Mouse (Mus musculus) 3T3-L1 (cell line): ENCODE results near the gene Ybx3.
A peak's percentile ranks its signal among the peaks of the same experiment; 100 is the strongest.

ENCODE experiments used
- DNase-seq: peaks from one replicate; pipeline ENCODE4 v3.0.0-alpha.2; 2015; ENCODE audit warnings: low read depth, low spot score

The Ybx3 gene

DNA sequence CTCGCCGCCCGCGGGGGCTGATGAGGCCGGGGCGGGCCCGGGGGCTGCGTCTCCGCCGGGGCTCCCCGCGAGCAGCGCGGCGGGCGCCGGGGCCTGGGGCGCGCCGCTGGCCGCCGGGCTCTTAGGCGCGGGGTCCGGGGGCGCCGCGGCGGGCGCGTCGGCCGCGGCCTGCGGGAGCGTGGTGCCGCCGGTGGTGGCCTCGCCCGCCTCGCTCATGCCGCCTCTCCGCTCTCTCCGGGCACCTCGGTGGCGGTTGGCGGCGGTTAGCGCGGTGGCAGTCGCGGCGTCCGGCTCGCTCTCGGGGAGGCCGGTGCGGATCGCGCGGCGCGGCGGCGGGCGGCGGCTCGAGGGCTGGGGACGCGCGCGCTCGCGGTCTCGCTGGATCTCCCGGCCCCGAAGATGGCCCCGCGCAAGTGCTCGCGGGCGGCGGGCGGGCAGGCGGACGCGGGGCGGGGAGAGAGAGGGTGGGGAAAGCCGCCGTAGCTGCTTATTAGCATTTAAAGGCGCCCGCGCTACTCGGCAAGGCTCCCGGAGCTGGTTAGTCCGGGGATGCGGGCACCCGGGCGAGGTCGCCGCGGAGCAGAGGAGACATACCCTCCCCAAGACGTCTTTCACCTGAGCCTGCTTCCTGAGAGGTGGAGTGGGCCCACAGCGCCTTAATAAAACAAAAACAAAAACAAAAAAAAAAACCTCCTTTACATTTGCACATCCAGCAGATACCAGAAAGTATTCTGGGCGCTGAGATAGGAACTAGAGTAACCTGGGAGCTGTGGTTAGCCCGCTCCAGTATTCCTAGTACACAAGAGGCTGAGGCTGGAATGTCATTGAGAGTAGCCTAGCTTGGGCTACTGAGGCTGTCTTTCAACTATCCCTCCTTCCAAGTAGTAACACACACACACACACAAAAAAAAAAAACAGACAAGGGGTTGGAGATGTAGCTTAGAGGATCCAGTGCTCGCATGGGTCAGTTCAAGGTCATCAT lies at the start of gene Ybx3:
Ybx3 (minus strand) TSS at position 437 of the 982 bp plus-strand sequence.
- peak; percentile 75 for DNase-seq

DNA sequence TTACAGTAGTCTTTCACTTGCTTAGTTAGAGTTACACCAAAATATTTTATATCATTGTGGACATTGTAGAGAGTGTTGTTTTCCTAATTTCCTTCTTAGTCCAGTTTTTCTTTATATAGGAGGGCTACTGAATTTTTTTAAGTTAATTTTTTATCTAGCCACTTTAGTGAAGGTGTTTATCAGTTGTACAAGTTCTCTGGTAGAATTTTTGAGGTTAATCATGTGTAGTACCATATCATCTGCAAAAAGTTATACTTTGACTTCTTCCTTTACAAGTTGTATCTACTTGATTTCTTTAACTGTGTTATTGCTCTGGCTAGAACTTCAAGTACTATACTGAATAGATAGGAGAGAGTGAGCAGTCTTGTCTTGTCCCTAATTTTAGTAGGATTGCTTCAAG lies 48.4 kb upstream of the Ybx3 start:
- DNase-seq, result no peak

DNA sequence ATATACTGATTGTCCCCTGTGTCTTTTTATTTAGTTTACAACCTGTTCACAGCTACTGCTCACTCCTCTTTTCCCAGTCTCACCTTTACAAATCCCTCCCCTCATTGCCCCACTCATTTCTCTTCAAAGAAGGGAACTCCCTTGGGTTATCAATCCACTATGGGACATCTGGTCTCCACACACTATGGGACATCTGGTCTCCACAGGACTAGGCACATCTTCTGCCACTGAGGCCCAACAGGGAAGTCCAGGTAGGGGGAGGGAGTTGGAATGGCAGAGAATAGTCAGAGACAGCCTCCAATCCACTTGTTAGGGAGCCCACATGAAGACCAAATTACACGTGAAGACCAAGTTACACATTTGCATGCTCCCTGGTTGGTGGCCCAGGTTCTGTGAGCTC lies 45.8 kb upstream of the Ybx3 start:
- DNase-seq, result no peak

DNA sequence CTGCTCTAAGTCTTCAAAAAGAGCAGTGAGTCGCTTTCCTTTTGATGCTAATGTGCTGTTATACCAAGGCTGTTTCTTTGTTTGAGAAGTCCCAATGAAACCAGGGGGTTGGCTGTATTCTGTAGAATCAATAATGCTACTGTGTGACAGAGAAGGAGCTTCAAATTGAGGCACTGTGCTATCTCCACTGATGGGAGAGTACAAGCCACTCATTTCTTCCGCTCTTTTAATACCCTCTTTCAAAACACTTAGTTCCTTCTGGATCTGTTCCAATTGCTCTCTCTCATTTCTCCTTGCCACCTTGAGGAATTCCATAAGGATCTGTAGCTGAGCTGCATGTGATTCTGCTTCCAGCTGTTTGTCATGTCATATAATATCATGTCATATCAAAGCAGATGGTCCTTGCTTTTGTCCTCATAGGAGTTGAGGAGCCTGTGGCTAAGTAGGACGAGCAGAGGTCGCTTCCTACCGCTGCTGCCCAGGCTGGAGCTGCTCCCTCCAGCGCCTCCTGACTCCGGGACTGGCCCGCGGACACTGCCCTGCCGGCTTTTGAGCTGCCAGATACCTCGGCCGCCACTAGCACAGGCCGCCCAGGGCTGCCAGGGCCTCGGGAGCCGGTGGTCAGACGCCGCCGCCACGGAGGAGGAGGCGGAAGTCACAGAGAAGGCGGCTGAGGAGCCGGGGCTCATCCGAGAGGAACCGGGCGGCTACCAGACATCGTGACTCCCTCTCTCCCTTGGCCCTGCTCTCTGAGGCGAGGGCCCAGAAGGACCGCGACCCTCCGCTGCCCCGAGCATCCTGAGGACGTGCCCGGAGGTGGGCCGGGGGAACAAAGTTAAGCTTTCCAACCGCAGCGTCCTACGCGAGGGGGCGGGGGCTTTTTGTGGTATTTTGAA lies 45.1 kb upstream of the Ybx3 start:
- no peak for DNase-seq

DNA sequence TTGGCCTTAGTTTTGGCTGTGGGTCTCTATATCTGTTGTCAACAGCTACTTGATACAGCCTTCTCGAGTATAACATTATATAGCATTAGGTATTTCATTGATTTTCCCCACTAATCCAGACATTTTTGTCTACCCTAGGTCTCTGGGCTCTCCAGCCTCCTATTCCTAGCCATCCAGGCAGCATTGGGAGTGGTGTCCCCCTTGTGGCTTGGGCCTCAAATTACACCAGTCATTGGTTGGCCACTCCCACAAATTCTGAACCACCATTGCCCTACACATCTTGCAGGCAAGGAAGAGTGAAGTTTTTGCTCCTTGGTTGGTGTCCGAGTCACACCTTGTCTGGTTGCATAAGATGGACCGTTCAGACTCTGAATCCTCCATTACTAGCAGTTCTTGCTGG lies 33.3 kb upstream of the Ybx3 start:
- peak; percentile 74 for DNase-seq

DNA sequence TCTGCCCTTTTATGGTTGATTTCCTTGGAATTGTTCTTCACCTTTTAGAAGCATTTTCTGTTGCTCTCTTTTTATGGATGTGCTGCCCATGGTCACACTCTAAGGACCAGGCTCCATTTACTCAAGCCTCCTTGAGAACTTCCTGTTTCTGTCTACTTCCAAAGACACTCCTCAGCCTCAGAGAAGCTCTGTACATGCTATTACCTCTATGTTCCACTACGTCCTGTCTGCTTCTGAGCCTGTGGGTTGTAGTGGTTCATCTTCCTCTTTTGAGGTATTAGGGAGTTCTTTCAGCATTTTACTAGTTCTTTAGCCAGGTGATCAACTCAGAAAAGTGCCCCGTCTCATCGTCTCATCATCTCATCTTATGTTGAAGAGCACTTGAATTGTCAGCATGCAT lies 31.3 kb upstream of the Ybx3 start:
- no peak for DNase-seq

DNA sequence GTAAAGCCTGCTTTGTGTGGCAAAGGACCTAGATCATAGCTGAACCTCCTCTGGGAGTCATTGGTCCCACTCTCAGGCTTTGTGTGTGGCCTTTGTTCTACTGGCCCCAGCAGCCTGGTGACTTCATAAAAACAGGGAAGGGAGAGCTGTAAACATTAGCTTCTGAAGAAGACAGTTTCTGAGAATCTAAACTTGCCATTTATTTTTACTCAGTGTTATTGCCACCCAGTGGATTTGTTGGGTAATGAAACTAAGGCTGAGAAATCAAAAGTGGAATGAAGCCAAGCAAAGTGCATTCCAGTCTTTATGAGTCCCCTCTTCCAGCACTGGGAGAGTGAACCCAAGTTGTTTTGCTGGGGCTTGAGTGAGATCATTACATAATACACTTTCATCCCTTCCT lies 30.5 kb upstream of the Ybx3 start:
- DNase-seq, result peak; percentile 93

DNA sequence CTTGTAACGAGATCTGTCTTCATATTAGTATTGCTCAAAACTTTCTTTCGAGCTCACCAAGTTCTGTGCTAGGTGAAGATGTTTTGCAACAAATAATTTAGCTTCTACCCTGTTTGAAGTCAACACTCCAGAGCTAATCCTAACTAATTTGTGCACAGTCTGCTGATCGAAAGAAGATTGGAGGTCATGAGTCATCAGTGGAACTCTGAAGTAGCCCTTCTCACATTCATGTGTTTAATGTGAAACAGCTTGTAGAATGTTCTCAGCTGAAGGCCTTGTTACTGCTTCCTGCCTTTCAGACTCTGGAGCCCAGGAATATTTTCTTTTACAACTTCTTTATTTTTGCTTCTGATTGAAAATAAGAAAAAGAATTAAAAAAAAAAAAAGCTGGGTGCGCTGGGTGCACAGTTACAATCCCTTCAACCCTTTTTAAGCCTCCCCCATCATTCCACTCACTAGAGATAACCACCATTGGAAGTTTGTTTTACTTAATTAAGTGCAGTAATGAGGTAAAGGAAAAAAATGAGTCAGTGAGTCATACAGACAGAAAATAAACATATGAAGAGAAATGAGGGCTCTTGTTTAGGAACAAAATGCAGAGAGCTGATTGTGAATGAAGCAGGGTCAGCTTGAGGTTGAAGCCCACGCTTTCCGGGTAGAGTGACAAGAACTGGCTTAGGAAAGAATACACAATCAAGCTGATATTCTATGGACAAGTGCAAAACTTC lies 23.0 kb upstream of the Ybx3 start:
- peak; percentile 58 for DNase-seq

DNA sequence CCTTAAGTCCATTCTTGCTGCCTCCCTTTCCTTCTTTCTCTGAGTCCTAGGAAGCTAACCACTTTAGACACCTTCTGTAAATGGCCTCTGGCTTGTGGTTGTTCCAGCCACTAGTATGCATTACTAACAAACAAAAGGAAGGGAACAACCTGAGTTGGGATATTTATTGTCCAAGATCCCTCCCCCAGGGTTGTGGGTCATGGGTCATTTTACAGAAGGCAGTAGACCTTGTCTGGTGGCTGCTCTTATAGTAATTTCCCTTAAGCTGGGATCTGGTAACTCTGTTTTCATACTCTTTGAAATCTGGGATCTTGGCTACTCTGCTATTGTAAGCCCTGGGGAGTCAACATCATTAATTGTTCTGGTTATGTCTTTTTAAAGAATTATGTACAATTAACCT lies 18.7 kb upstream of the Ybx3 start:
- DNase-seq, result no peak

DNA sequence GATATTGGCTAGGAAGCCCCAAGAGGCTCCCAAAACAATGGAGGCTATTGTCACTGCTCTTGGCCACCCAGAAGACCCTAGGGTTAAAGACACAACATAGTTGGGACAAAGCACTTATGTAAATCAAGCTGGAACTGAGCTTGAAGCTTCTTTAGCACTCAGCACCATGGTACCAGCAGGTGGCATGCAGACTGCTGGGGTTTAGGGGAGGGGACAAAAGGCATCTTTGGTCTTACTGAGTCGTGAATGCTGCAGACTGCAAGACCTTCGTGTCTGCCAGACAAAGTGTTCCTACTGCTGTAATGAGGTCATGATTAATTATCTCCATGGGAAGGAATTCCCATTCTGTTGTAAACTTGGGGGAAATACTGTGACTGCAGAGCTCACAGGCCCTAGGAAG lies 17.6 kb upstream of the Ybx3 start:
- DNase-seq, result no peak

DNA sequence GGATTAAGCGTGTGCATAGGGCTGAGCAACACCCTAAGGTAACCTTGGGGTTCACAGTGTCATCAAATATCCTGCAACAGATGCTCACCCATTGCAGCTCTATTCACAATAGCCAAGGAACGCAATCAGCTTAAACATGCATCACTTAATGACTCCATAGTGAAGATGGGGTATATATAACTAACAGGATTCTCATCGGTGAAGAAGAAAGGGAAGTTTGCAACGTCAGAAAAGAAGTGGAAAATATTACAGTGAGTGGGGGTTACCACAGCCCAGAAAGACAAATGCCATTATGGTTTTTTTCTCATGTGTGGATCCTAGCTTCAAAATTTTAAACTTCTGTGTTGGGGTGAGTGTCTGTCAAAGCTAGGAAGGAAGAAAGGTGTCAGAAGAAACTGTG lies 16.9 kb upstream of the Ybx3 start:
- DNase-seq, result no peak

DNA sequence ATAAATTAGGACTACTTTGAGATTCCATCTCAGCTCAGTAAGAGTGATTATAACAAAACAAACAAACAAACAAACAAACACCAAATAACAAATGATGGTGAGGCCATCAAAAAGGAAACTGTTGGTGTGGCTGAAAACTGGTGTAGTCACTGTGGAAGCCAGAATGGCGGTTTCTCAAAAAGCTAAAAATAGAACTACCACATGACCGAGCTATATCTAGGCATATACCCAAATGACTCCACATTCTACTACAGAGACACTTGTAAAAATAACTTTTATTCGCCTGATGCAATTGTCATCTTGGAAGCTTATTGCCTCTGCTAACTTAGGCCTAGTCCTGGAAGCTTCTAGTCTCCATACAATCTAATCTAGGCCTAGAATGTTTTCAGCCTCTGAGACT lies 16.0 kb upstream of the Ybx3 start:
- peak; percentile 51 for DNase-seq

DNA sequence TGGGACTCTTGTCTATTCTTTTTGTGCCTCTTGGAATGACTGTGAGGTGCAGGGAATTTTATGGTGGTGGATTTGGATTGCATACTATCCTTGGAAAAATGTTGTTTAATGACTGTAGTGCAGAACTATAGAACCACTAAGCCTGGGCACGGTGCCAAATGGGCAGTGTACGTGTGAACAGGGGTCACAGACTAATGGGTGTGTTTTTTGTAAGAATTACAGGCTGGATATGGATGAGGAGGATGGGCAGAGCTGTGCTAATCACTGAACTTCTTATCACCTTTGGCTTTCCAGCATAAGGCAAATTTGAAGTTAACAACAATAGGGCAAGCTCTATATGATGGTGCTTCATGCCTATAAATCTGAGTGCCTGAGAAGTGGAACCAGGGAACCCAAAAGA lies 14.8 kb upstream of the Ybx3 start:
- DNase-seq, result no peak

DNA sequence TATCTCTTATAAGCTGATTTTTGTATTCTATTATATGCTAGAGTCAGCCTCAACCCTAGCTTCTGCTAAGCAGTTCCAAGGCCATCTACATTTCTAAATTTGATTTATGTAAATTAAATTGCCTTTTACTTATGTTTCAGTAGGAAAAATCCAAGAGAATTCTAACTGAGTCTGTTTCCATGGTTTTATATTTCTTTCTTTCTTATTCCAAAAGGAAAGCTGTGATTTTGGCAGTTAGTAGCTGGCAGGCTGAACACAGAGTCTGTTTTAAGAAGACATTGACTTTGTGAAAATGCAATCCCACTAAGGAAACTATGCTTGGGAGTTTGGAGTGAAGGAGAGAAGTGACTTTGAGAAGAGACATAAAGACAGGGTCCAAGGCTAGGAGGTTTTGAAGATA lies 14.3 kb upstream of the Ybx3 start:
- DNase-seq, result no peak

DNA sequence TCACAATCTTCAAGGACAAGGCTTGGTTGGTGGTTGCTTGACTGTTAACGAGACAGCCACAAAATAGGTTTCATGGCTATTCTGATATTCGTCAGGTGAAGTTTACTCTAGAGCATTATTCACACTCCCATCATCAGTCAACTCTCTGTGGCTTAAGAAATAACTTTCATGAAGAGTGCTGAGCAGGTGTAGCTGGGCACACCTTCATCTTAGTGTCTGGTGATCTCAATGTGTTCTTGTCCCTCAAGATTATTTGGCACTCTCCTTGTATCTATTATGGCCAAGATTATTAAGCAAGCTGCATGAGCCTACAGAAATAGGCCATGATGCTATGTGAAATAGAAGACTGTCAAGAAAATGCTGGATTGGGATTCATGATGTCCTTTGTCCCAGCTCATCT lies 13.0 kb upstream of the Ybx3 start:
- DNase-seq, result no peak

DNA sequence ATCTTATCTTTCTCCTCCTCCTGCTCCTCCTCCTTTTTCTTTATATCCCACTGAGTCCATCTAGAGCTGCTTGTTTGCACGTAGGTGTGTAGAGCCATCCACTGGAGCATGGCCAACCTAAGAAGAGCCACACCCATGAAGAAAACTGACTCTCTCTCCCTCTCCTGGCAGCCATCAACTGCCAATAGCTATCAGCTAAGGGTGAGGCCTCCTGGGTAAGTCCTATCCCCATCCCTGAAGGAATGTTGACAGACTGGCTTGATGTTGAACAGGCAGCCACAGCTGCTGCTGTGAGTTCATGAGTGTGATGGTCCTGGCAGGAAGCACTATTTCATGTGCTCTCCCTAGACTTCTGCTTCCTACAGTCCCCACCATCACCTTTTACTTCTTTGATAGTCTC lies 8.4 kb upstream of the Ybx3 start:
- no peak for DNase-seq

DNA sequence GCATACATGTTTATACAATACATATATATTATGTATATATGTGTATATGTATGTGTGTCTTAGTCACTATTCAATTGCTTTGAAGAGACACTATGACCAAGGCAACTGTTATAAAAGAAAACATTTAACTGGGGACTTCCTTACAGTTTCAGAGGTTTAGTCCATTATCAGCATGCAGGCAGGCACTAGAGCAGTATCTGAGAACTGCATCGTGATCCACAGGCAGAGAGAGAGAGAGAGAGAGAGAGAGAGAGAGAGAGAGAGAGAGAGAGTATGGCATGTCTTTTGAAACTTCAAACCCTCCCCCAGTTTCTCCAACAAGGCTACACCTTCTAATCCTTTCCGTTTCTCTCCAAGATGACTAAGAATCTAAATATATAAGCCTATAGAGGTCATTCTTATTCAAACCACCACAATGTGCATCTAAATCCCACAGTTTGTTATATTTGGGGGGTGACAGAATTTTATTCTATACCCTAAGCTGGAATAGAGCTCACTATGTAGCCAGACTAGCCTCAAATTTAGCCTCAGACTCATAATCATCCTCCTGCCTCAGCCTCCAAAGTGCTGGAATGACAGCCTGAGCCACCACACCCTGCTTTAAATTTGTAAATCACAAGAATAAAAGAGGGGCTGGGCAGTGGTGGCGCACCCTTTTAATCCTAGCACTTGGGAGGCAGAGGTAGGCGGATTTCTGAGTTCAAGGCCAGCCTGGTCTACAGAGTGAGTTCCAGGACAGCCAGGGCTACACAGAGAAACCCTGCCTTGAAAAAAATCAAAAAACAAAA lies 5.8 kb upstream of the Ybx3 start:
- DNase-seq, result no peak

DNA sequence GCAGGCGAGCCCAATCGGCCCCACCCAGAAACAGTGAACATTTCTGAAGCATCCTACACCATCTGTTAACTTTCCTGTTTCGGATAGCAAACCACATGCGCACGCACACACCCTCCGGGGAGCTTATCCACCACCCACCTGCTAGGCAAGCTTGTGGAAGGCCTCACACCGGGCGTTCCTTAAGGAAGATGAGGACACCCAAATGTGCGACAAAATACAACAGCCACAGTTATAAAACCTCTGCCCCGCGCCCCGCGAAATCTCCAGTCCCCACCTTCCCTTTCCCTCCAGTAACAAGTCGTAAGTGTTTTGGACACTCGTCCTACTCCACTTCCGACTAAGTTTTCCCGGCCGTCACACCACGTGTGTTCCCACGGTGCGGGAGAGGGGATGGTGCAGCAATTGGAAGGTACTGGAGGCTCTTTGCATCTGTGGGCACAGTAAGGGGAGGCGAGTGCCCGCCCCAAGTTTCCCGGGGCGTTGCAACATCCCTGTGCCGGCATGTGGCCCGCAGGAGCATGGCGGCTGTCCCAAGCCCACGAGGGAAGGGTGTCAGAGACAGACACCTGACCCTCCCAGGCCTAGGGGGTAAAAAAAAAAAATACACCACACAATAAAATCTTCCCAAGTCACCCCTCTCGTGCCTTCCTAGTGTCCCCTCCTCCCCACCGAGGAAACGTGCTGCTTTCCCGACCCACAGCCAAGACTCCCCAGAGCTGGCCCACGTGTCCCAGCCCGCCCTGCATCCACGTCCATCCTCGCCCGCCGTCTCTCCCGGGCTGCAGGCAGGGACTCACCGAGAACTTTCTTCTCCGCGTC lies 846 bp downstream of the Ybx3 start:
- peak; percentile 81 for DNase-seq

DNA sequence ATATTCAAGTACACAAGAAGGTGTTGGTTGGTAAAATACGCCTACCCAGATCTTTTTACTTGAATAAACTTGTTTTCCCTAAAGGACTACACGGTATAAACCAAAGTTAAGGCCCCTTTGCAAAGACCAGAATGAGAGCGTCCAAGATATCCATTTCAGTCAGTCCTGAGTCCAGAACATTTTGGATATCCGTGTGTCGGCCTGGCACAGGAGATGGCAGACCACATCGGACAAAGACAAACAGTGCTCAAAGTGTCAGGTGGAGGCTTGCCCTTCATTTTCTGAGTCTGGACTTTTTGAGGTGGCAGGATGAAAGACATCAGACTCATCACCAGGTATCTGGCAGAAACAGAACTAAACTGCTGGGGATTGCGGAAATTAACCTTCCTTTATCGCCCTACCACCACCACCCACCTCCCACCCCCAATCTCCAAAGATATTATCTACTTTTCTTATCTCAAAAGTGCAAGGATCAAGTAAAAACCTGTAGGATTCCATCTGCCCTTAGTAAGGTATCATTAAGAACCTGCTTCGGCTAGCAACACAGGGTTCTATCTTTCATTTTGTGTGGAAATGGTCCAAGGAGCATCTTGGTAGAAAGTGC lies 1.8 kb downstream of the Ybx3 start:
- DNase-seq, result peak; percentile 7

DNA sequence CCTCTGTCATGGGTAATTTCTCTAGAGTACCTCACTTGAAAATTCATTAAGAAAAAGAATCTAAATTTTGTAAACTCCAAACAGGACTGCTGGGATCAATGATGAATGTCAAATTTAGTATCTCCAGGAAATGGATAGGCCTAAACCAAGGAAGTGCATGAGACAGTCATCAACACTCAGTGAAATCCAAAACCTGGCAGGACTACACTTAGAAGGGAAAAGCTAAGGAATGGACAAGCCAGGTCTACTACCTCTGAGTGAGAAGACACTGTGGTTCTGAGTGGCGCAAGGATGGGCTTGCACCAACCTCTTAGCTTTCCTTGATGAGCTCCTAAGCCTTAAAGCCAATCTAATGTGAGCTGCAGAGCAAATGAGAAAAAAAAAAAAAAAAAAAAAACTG lies 2.8 kb downstream of the Ybx3 start:
- peak; percentile 60 for DNase-seq
